Mouse (Mus musculus) hindbrain, embryonic 10.5 days (tissue): Measurements from ENCODE around the gene Nags. TPM values are rescaled to one million over a fixed set of nuclear protein-coding genes. Genes with fewer than 3 reads are reported as not detected.

Source experiments
- DNase-seq: peaks from one replicate; pipeline ENCODE4 v3.0.0-alpha.2; 2017; ENCODE audit warnings: low spot score
- H3K27ac ChIP-seq: fragments of 300-500 bp; sonication (generic); 2 replicates; pipeline ENCODE4 v1.5.1; 2016; ENCODE audit warnings: mild to moderate bottlenecking, moderate library complexity
- H3K27me3 ChIP-seq: fragments of 300-500 bp; sonication (generic); 2 replicates; pipeline ENCODE4 v1.6.1; 2016; ENCODE audit warnings: mild to moderate bottlenecking; ENCODE audit not compliant: poor library complexity, insufficient read depth, severe bottlenecking
- H3K36me3 ChIP-seq: fragments of 300-500 bp; sonication (generic); 2 replicates; pipeline ENCODE4 v1.6.1; 2016; ENCODE audit warnings: mild to moderate bottlenecking, moderate library complexity
- H3K4me1 ChIP-seq: fragments of 300-500 bp; sonication (generic); replicated peaks from 2 replicates; pipeline ENCODE4 v1.6.1; 2016; ENCODE audit warnings: mild to moderate bottlenecking
- H3K4me3 ChIP-seq: fragments of 300-500 bp; sonication (generic); 2 replicates; pipeline ENCODE4 v1.5.1; 2016; ENCODE audit warnings: mild to moderate bottlenecking, moderate library complexity
- H3K9me3 ChIP-seq: fragments of 300-500 bp; sonication (generic); 2 replicates; pipeline ENCODE4 v1.6.1; 2016; ENCODE audit warnings: mild to moderate bottlenecking, moderate library complexity
- WGBS: fragments of 180-500 bp; shearing (Covaris S2); methylation state at CpG from one replicate; pipeline ENCODE4 v1.1.7; 2016; 5-methylcytosine and 5-hydroxymethylcytosine counted together
- polyA plus RNA-seq: library from polyadenylated mRNA; unstranded; fragments of >200 nt; fragmentation: Nextera tagmentation; extraction: Ambion mirVana; gene quantifications from 2 replicates; pipeline ENCODE4 v1.2.1, GENCODE M21; 2016

Gene Nags
- polyA plus RNA-seq, 1 experiment from 2014 or later = not detected

DNA sequence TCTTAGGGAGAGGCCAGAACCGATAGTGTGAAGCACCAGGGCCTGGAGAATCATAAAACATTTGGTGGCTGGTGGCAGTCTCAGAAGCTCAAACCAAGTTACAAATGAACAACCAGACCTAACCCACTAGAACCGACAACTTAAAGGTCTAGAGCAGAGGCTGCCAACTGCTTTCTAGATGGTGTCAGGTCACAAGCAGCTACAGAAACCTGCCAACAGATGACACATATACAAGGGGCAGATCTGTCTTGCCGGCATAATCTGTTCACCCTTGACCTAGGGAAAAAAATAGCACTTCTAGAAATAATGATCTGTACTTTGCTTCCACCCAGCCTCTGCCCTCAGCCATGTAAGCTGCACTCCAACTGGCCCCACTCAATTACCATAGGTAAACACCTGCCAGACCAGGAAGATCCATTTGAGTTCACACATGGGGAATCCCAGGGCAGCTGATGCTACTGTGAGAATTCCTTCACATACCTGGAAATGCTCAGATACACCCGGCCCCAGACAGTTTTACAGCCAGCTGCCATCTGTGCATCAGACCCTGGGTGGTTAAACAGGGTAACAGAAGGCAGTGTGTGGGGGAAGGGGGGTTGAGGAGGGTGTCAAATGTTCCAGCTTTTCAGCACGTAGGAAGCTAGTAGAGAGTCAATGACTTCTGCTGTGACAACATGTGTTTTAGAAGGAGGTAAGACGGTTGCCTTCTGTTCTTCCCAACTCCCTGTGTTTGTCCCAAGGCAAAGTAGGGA is 20.8 kb downstream of the Nags start:
- Histone ChIP-seq H3K36me3 (peaks cover 99% of the 10 kb centered on the region), H3K4me1 (no peaks in the 10 kb centered on the region), H3K27me3 (no peaks in the 10 kb centered on the region), H3K4me3 (no peak overlapping the region), H3K9me3 (no peaks in the 10 kb centered on the region), H3K27ac (no peak overlapping the region)
- 86% methylated on average over 6 of the region's 6 CpGs for WGBS
- DNase-seq = no peak

DNA sequence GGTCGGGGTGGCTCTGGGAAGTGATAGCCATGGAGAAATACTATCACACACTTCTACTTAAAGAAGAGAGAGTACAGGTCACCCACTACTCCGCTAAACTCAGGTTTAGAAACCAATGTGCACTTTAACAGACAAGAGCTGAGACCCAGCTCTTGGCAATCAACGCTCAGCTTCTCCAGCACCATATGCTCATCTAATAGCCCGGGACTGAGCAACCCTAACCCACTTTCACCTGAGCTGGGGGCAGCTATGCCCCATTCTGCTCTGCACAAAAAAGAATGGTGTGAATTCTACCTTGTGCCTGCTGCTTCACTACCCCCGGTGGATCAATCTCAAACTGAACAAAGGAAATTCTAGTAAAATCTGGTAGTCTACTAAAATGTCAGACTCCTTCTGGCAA is 22.2 kb downstream of the Nags start:
- Histone ChIP-seq H3K4me1 (no peaks in the 10 kb centered on the region), H3K36me3 (peaks cover 97% of the 10 kb centered on the region)
- 91% methylated on average over 5 of the region's 5 CpGs for WGBS

DNA sequence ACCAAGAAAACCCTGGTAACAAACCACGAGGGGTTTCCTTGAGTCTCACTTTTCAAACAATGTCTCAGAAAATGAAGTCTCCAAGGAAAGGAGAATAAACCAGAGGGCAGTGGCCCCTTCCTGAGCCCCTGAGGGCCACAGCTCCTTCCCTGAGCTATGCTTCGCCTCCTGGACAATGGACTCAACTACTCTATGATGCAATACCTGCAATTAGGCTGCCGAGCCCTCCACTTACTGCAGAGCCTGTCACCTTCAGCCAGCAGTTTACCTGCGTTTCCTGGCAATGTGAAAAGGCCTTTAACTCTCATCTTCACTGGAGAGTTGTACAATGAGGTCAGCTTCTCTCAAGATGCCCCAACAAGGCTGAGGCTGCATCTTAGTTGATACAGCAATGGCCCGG is 23.4 kb downstream of the Nags start:
- Histone ChIP-seq H3K36me3 (peaks cover 94% of the 10 kb centered on the region), H3K27me3 (no peaks in the 10 kb centered on the region), H3K9me3 (no peaks in the 10 kb centered on the region), H3K27ac (no peak overlapping the region), H3K4me1 (no peaks in the 10 kb centered on the region), H3K4me3 (no peak overlapping the region)
- DNase-seq = no peak
- WGBS = 92% methylated on average over 5 of the region's 5 CpGs

More for the DNA sequence above, 22.2 kb downstream of the Nags start:
- H3K9me3 ChIP-seq = no peaks in the 10 kb centered on the region
- H3K27ac ChIP-seq = no peak overlapping the region
- H3K27me3 ChIP-seq = no peaks in the 10 kb centered on the region
- no peak overlapping the region for H3K4me3 ChIP-seq
- no peak for DNase-seq

DNA sequence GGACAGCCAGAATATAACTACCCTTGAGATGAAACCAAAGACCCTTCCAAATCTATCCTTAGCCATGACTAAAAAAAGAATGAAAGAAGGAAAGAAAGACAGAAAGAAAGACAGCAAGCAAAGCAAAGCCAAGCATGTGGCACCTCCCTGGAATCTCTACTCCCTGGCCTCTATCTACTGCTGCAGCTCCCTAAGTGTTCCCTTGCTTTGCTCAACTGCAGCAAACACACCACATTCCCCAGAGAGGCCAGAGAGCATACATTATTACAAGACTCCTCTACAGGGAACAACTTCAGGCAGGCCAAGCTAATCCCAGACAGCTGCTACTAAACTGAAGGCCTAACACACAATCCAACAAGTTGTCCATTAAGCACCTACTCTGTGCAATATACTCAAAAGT is 34.5 kb downstream of the Nags start:
- Histone ChIP-seq H3K27ac (no peak overlapping the region), H3K4me3 (no peak overlapping the region), H3K9me3 (no peaks in the 10 kb centered on the region), H3K4me1 (peaks cover 15% of the 10 kb centered on the region), H3K27me3 (no peaks in the 10 kb centered on the region), H3K36me3 (peaks cover 85% of the 10 kb centered on the region)
- no peak for DNase-seq

DNA sequence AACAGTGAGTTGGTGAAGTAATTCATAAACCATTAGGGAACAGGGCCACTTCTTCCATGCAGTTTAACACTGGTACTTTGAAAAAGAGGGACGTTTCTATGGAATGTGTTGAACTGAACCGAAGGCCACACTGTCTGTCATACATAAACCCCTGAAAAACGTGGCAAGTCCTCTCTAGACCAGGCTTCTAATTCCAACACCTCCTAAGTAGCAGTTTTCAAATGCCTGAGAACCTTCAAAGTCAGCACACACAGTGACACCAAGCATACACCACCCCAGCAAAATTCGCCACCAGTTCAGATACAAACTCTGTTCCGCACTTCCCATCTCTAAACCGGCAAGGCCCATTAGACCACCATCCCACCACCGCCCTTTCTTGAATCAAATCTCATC is 38.9 kb downstream of the Nags start:
- 9% methylated on average over 7 of the region's 7 CpGs for WGBS
- H3K4me1 ChIP-seq = peaks cover 27% of the 10 kb centered on the region
- peaks cover 41% of the 10 kb centered on the region for H3K36me3 ChIP-seq
- H3K27ac ChIP-seq = peak overlapping the region; percentile 97
- no peaks in the 10 kb centered on the region for H3K9me3 ChIP-seq
- H3K27me3 ChIP-seq = no peaks in the 10 kb centered on the region
- no peak for DNase-seq
- H3K4me3 ChIP-seq = peak overlapping the region; percentile 97

DNA sequence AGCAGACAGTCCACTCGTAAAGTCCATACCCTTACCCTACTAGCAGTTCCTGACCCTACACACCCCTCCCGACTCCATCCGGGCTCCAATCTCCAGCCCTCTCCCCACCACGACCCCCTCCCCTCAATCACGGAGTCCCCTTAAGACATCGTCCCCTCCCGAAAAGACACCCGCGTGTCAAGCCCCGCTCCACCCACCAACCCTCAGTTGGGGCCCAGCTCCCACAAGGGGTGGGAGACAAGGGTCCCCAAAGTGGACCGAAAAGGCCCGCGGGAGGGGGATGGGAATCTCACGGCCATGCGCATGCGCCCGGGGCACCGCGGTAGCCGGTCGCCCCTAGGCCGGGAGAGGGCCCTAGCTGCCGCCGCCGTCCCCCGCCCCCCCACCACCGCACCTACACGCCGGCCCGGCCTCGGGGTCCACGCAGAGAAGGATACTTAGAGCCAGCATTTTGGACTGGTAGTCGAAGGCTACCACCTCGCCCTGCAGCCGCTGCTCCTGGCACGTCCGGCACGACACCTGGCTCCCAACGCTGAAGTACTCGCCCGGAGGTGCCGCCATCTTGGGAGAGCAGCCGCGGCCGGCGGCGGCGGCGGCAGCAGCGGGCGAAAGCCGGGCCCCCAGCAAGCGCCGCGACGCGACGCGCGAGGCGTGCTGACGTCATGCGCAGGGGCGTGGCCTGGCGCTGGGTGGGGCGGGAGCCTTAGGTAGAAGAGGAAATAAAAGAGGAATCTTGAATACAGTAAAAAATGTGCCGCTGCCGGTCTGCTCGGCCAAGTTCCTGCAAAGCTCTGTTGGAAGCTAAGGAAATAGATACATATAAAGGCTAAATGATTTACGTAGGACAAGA is 39.6 kb downstream of the Nags start, which contains the start of gene Lsm12:
Gene Lsm12 (minus strand): TSS at position 651 of the 850 bp plus-strand sequence.
- peaks cover 34% of the 10 kb centered on the region for H3K4me1 ChIP-seq
- H3K27ac ChIP-seq = peak within 1 kb of the TSS; percentile 97
- peaks cover 34% of the 10 kb centered on the region for H3K36me3 ChIP-seq
- DNase-seq = peak; percentile 95
- no peaks in the 10 kb centered on the region for H3K9me3 ChIP-seq
- no peaks in the 10 kb centered on the region for H3K27me3 ChIP-seq
- peak within 1 kb of the TSS; percentile 97 for H3K4me3 ChIP-seq
- under 1% methylated on average over 70 of the region's 70 CpGs for WGBS

DNA sequence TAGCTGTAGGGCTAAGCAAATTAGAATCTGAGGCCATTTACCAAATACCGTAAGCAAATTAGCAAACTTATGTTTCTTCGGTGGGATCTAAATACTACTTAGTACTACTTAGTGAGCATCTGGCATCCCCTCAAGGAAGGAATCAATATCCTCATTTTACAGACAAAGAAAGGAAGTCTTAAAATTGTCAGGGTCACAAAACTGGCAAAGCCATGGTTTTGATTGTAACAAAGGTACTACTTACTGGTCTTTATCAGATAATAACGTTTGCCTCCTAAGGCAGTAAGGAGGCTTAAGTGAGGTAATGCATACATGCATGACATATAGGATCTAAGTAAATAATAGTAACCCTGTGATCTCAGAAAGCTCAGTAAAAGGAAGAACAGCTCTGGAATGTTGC is 40.4 kb downstream of the Nags start:
- DNase-seq = no peak
- H3K27me3 ChIP-seq = no peaks in the 10 kb centered on the region
- peaks cover 26% of the 10 kb centered on the region for H3K36me3 ChIP-seq
- peak overlapping the region; percentile 97 for H3K27ac ChIP-seq
- H3K4me3 ChIP-seq = peak overlapping the region; percentile 97
- no peaks in the 10 kb centered on the region for H3K9me3 ChIP-seq
- peaks cover 42% of the 10 kb centered on the region for H3K4me1 ChIP-seq
- WGBS = 69% methylated on average over 3 of the region's 3 CpGs

DNA sequence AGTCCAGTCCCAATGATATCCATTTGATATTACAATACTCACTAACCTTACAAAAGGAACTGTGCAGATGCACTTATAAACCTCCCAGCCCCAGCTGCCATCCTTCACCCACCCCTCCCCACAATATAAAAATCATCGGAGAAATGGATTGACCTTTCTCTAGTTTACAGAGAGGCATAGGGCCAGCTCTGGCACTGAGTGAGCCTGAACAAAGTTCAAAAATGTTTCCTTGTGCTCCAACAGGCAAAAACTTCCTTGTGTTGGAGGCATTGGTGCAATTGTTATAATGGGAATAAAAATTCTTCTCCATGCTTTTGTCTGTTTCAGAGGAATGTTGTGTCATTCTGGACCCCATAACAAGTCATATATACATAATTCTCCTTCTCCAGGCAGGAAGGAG is 40.9 kb downstream of the Nags start:
- WGBS = 86% methylated on average over 1 of the region's 1 CpGs

DNA sequence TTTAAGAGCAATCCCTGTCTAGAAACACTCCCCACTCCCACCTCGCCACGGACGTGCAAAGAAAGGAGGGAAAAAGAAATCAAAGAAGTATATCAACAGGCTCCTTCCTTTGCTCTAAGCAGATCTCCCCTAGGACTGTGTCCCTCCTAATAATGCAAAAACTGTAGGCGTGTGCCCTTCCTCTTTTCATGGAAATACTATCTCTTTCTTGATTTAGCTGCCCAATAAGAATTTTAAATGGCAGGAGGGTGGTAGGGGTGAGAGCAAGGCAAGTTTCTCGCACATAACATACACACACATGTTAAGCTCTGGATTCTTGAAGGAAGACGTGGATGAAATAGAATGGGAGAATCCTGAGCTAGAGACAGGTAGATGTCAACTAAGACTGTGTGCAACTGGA is 43.7 kb downstream of the Nags start:
- Histone ChIP-seq H3K9me3 (no peaks in the 10 kb centered on the region), H3K36me3 (peaks cover 23% of the 10 kb centered on the region), H3K4me3 (peak overlapping the region; percentile 72), H3K27ac (peak overlapping the region; percentile 87), H3K27me3 (no peaks in the 10 kb centered on the region), H3K4me1 (peaks cover 39% of the 10 kb centered on the region)
- 70% methylated on average over 6 of the region's 6 CpGs for WGBS
- no peak for DNase-seq

More for the DNA sequence above, 40.9 kb downstream of the Nags start:
- H3K36me3 ChIP-seq = peaks cover 21% of the 10 kb centered on the region
- H3K4me3 ChIP-seq = no peak overlapping the region
- no peak overlapping the region for H3K27ac ChIP-seq
- H3K27me3 ChIP-seq = no peaks in the 10 kb centered on the region
- DNase-seq = no peak
- H3K4me1 ChIP-seq = peaks cover 47% of the 10 kb centered on the region
- no peaks in the 10 kb centered on the region for H3K9me3 ChIP-seq

DNA sequence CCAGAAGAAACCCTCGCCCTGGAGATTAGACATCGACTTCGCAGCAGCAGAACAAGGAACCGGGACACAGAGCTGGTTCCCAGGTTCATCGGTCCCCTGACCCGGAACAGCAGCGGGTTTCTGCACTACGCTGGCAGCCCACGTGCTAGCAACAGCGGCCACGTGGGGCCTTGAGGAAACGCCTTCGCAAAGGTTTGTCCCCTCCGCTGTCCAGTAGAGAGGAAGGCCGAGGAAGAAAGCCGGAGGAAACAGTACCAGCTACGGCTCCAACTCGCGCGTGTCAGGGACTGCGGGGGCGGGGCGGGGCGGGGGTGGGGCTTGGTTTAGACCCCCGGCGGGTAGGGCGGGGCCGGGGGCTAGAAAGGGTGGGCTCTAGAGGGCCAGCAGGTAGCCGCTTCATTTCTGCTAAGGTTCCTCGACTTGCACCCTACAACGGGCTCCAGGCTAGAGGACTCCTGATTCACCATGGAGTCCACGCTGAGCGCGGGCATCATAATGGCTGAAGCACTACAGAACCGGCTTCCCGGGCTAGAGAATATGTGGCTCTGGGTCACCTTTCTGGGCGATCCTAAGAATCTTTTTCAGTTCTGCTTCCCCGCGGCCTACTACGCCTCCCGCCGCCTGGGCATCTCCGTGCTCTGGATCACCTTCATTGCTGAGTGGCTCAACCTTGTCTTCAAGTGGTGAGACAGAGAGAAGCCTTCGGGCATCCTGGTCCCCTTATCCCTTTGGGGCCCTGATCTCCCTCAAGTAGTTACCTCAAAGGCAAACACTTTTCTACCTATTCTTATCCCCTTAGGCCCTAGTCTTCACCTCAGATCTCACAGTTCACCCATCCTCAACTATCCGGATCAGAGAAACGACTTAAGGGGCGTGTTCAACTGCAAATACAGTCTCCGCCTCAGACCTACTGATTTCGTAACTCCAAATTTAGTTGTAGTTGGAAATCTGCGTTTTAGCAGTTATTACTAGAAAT is 44.4 kb downstream of the Nags start, which contains the start of gene G6pc3:
Gene G6pc3 (plus strand): TSS at position 160 of the 976 bp plus-strand sequence.
- H3K36me3 ChIP-seq = peaks cover 30% of the 10 kb centered on the region
- peaks cover 35% of the 10 kb centered on the region for H3K4me1 ChIP-seq
- 4% methylated on average over 50 of the region's 50 CpGs for WGBS
- peak within 1 kb of the TSS; percentile 72 for H3K4me3 ChIP-seq
- H3K9me3 ChIP-seq = no peaks in the 10 kb centered on the region
- DNase-seq = peak; percentile 88
- H3K27ac ChIP-seq = peak within 1 kb of the TSS; percentile 87
- H3K27me3 ChIP-seq = no peaks in the 10 kb centered on the region

DNA sequence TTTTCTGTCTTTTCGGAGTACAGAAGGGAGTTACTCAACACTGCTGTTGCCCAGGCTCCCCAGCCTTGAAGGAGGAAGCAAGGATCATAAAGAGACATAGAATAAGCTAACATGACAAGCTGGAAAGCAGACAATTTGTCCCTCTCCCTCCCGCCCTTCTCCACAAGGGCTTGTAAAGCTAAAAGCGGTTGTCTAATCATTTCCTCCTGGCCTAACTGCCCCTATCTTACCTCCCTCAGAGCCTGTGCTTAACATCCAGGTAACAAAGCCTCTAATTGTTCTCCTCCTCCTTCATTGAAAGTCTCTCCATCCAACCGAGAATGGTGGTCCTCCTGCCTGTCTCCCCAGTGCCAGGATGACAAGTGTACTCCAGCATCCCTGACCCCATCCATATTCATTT is 45.5 kb downstream of the Nags start:
- Histone ChIP-seq H3K9me3 (no peaks in the 10 kb centered on the region), H3K36me3 (peaks cover 41% of the 10 kb centered on the region), H3K27me3 (no peaks in the 10 kb centered on the region), H3K27ac (no peak overlapping the region), H3K4me3 (peak overlapping the region; percentile 72), H3K4me1 (peaks cover 27% of the 10 kb centered on the region)
- no peak for DNase-seq
- 52% methylated on average over 4 of the region's 4 CpGs for WGBS

DNA sequence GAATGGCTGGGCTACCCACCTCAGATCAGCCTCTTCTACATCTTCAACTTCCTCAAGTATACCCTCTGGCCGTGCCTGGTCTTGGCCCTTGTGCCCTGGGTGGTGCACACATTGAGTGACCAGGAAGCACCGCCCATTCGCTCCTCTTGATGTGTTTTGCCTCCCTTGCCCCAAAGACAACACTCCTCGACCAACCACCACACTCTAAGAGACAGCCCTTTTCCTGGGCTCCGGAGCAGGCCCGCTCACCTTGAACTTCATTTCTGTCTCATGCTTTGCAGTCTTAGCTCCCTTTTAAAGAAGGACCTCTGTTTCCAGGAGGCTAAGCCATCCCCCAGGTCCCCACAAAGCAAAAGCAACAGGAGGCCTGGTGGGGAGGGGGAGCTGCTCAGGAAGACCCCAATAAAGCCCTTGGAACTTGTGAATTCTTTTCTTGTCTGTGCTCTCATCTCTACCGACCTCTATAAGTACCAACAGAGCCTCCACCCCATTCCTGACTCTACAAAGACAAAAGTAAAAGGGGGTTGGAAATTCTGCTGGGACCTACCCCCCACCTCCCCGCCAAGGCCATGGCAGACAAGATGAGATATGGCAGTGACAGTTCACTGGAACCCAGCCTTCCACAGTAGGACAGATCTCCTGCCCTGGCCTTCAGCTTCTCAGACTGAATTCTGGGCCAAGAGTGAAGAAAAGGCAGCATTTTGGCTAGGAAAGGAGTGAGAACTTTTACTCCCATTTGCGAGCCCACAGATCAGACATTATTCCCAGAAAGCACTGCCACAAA is 48.5 kb downstream of the Nags start:
- Histone ChIP-seq H3K27me3 (no peaks in the 10 kb centered on the region), H3K4me3 (no peak overlapping the region), H3K36me3 (peaks cover 70% of the 10 kb centered on the region), H3K9me3 (no peaks in the 10 kb centered on the region), H3K27ac (no peak overlapping the region), H3K4me1 (peaks cover 27% of the 10 kb centered on the region)
- 88% methylated on average over 9 of the region's 9 CpGs for WGBS
- no peak for DNase-seq
